Mouse (Mus musculus) kidney, adult 11 months (tissue): Measurements from ENCODE around the gene Pnliprp1.

Source experiments
- DNase-seq: peaks from one replicate; pipeline ENCODE4 v3.0.0; 2022

Pnliprp1 gene

DNA sequence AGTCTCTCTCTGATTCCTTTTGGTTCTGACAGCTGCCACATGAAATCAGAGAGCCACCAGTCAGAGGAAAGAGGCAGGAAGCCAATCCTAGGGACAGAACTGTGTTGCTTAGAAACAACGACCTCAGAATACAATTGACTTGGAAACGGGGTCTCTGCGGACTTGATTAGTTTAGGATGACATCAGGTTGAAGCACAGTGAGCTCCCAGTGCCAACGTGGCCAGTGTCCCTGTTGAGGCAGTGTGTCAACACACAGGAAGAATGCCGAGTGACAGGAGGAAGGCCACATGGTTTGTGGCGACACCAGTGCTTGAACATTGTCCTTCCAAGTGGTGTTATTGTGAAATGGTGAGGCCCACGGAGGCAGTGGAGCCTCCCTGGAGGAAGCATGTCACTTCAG lies 55.3 kb downstream of the Pnliprp1 start:
- DNase-seq = no peak

GRCm38 (mm10) chr19:58789194-58789593 lies 60.5 kb downstream of the Pnliprp1 start:
- no peak for DNase-seq
